Mouse (Mus musculus) erythroblast, embryonic 14.5 days (primary cell): ENCODE data around the gene Lpo. TPM values are rescaled to one million over a fixed set of nuclear protein-coding genes. Genes with fewer than 3 reads are reported as not detected.

Source experiments
- H3K27me3 ChIP-seq: 2 replicates; pipeline ENCODE4 v1.6.1; 2012; ENCODE audit warnings: inconsistent platforms; ENCODE audit not compliant: control insufficient read depth
- H3K36me3 ChIP-seq: 2 replicates; pipeline ENCODE4 v1.6.1; 2012; ENCODE audit warnings: mild to moderate bottlenecking, inconsistent platforms; ENCODE audit not compliant: control insufficient read depth
- H3K4me1 ChIP-seq: 2 replicates; pipeline ENCODE4 v1.6.1; 2012; ENCODE audit warnings: inconsistent platforms; ENCODE audit not compliant: control insufficient read depth
- H3K4me3 ChIP-seq: replicated peaks from 2 replicates; pipeline ENCODE3; 2012; ENCODE audit warnings: moderate library complexity, mild to moderate bottlenecking, inconsistent platforms
- H3K9me3 ChIP-seq: 2 replicates; pipeline ENCODE4 v1.6.1; 2012; ENCODE audit warnings: low read length, inconsistent platforms, mixed read lengths; ENCODE audit not compliant: control insufficient read depth
- GATA1 ChIP-seq: IDR thresholded peaks from 2 replicates; pipeline ENCODE4 v1.6.1; 2012; ENCODE audit warnings: low read length, inconsistent platforms, mixed read lengths
- TAL1 ChIP-seq: IDR thresholded peaks from 3 replicates; pipeline ENCODE4 v1.6.1; 2012; ENCODE audit warnings: low read length, inconsistent platforms, mixed read lengths
- polyA plus RNA-seq: library from polyadenylated mRNA; stranded (reverse); fragments of >175 nt; gene quantifications from 2 replicates; pipeline ENCODE4 v1.2.3, GENCODE M21; 2012

Lpo gene
- polyA plus RNA-seq, 1 experiment, result not detected

GRCm38 (mm10) chr11:87761806-87762701 is 66.0 kb downstream of the Lpo start:
- no peak overlapping the region for H3K4me3 ChIP-seq
- peaks cover 51% of the 10 kb centered on the region for H3K4me1 ChIP-seq
- TF ChIP-seq GATA1, result no peak
- TF ChIP-seq TAL1, result no peak
- peaks cover 14% of the 10 kb centered on the region for H3K9me3 ChIP-seq
- H3K27me3 ChIP-seq, result peaks cover 70% of the 10 kb centered on the region
- H3K36me3 ChIP-seq, result peaks cover 16% of the 10 kb centered on the region

GRCm38 (mm10) chr11:87761181-87761721 is 66.8 kb downstream of the Lpo start:
- no peak overlapping the region for H3K4me3 ChIP-seq
- peaks cover 61% of the 10 kb centered on the region for H3K27me3 ChIP-seq
- TF ChIP-seq TAL1 (no peak), GATA1 (no peak)
- peaks cover 14% of the 10 kb centered on the region for H3K9me3 ChIP-seq
- H3K36me3 ChIP-seq, result peaks cover 24% of the 10 kb centered on the region
- H3K4me1 ChIP-seq, result peaks cover 52% of the 10 kb centered on the region

GRCm38 (mm10) chr11:87760301-87761081 is 67.6 kb downstream of the Lpo start, which contains the start of gene Tspoap1:
TSS of gene Tspoap1 (plus strand) at chr11:87760541.
- TF ChIP-seq GATA1 (no peak), TAL1 (no peak)
- H3K4me3 ChIP-seq, result no peak within 1 kb of the TSS
- peaks cover 54% of the 10 kb centered on the region for H3K27me3 ChIP-seq
- peaks cover 14% of the 10 kb centered on the region for H3K9me3 ChIP-seq
- H3K4me1 ChIP-seq, result peaks cover 52% of the 10 kb centered on the region
- H3K36me3 ChIP-seq, result peaks cover 28% of the 10 kb centered on the region

GRCm38 (mm10) chr11:87759609-87760005 is 68.5 kb downstream of the Lpo start:
- no peak overlapping the region for H3K4me3 ChIP-seq
- TF ChIP-seq GATA1, result peak; percentile 86
- no peak for TF ChIP-seq TAL1
- H3K36me3 ChIP-seq, result peaks cover 29% of the 10 kb centered on the region
- H3K4me1 ChIP-seq, result peaks cover 60% of the 10 kb centered on the region
- H3K27me3 ChIP-seq, result peaks cover 45% of the 10 kb centered on the region
- peaks cover 12% of the 10 kb centered on the region for H3K9me3 ChIP-seq

DNA sequence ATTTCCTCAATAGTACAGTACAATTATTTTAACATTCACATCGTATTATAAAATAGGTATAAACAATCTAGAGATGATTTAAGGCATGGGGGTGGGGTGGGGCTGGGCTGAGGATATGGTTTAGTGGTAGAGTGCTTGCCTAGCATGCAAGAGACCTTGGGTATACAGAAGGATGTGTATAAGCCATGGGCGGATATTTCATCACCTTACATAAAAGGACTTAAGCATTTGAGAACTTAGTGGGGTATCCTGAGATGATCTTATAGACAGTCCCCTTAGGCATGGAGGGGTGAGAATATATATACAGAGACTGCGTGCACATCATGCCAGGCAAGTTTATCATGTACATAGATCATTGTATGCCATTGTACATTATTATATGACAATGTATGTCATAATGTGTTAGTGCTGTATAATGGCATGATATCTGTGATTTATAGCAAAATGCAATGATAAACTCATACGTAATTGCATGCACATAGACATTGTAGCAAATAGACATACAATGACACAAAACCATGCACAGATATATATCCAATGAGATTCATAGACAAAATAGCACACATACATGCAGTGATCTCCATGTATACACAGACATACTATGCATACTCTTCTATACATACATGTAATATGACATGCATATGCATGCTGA is 69.0 kb downstream of the Lpo start:
- peaks cover 29% of the 10 kb centered on the region for H3K36me3 ChIP-seq
- TF ChIP-seq GATA1 (no peak), TAL1 (no peak)
- H3K9me3 ChIP-seq, result peaks cover 8% of the 10 kb centered on the region

GRCm38 (mm10) chr11:87758161-87758911 is 69.8 kb downstream of the Lpo start:
- Histone ChIP-seq H3K9me3 (peaks cover under 1% of the 10 kb centered on the region), H3K4me1 (peaks cover 60% of the 10 kb centered on the region), H3K4me3 (peak overlapping the region; percentile 70), H3K36me3 (peaks cover 30% of the 10 kb centered on the region), H3K27me3 (peaks cover 32% of the 10 kb centered on the region)
- no peak for TF ChIP-seq TAL1
- no peak for TF ChIP-seq GATA1

More for the DNA sequence above, 69.0 kb downstream of the Lpo start:
- peak overlapping the region; percentile 70 for H3K4me3 ChIP-seq
- H3K4me1 ChIP-seq, result peaks cover 60% of the 10 kb centered on the region
- peaks cover 40% of the 10 kb centered on the region for H3K27me3 ChIP-seq

GRCm38 (mm10) chr11:87757001-87757954 is 70.8 kb downstream of the Lpo start:
- TF ChIP-seq TAL1, result no peak
- TF ChIP-seq GATA1, result no peak
- Histone ChIP-seq H3K9me3 (no peaks in the 10 kb centered on the region), H3K36me3 (peaks cover 33% of the 10 kb centered on the region), H3K4me1 (peaks cover 70% of the 10 kb centered on the region), H3K4me3 (peak overlapping the region; percentile 70), H3K27me3 (peaks cover 22% of the 10 kb centered on the region)

Other genes with a start within 250 kb of the Lpo start
- gene Mtmr4, start 236.1 kb downstream of the Lpo start, polyA plus RNA-seq, result 0.20 and 0.53 TPM in 2 replicates
- not detected in 2 replicates for gene Hsf5, start 211.1 kb downstream of the Lpo start, polyA plus RNA-seq
- 0.08 and 0.64 TPM in 2 replicates for gene Rnf43, start 165.6 kb downstream of the Lpo start, polyA plus RNA-seq
- 4.3 and 5.5 TPM in 2 replicates for gene Supt4a, start 90.7 kb downstream of the Lpo start, polyA plus RNA-seq
- gene Tspoap1, start 67.7 kb downstream of the Lpo start, polyA plus RNA-seq, result 0.47 and 0.71 TPM in 2 replicates
- 3.6 and 4.5 TPM in 2 replicates for gene Mpo, start 34.7 kb downstream of the Lpo start, polyA plus RNA-seq
- gene Mks1, start 24.9 kb upstream of the Lpo start, polyA plus RNA-seq, result 0.04 and 0.28 TPM in 2 replicates
- 0.05 and 0.26 TPM in 2 replicates for gene Epx, start 47.2 kb upstream of the Lpo start, polyA plus RNA-seq
- gene Olfr462, start 64.0 kb upstream of the Lpo start, polyA plus RNA-seq, result not detected in 2 replicates
- 0.04 TPM in 1 of 2 replicates, not detected in the other for gene Olfr463, start 69.1 kb upstream of the Lpo start, polyA plus RNA-seq
- 0.05 TPM in 1 of 2 replicates, not detected in the other for gene Olfr464, start 92.7 kb upstream of the Lpo start, polyA plus RNA-seq
- 3.0 and 3.3 TPM in 2 replicates for gene Dynll2, start 159.2 kb upstream of the Lpo start, polyA plus RNA-seq
- 15.5 and 18.3 TPM in 2 replicates for gene Srsf1, start 219.1 kb upstream of the Lpo start, polyA plus RNA-seq
- 0.24 and 0.38 TPM in 2 replicates for gene Vezf1, start 240.0 kb upstream of the Lpo start, polyA plus RNA-seq